Mouse (Mus musculus) limb, embryonic 15.5 days (tissue): Measurements from ENCODE around the gene Casc1. TPM values are rescaled to one million over a fixed set of nuclear protein-coding genes. Genes with fewer than 3 reads are reported as not detected.
"Not testable (repeated sequence)": the region's sequence is repeated elsewhere in the genome, so short reads cannot be mapped to it uniquely, and the experiment has no call there.

ENCODE experiments used
- ATAC-seq: fragments of 200-750 bp; cut with Nextera tagmentation; 2 replicates; pipeline ENCODE4 v1.8.0; 2017; ENCODE audit warnings: low read depth, moderate TSS enrichment; ENCODE audit not compliant: insufficient number of reproducible peaks, low FRiP score, low TSS enrichment
- H3K27ac ChIP-seq: fragments of 300-500 bp; sonication (generic); 2 replicates; pipeline ENCODE4 v1.5.1; 2015; ENCODE audit warnings: moderate library complexity, mild to moderate bottlenecking, inconsistent platforms
- H3K27me3 ChIP-seq: fragments of 300-500 bp; sonication (generic); 2 replicates; pipeline ENCODE4 v1.6.1; 2015; ENCODE audit warnings: inconsistent platforms
- H3K36me3 ChIP-seq: fragments of 300-500 bp; sonication (generic); 2 replicates; pipeline ENCODE4 v1.6.1; 2015; ENCODE audit warnings: inconsistent platforms
- H3K4me1 ChIP-seq: fragments of 300-500 bp; sonication (generic); 2 replicates; pipeline ENCODE4 v1.6.1; 2015; ENCODE audit warnings: inconsistent platforms
- H3K4me2 ChIP-seq: fragments of 300-500 bp; sonication (generic); 2 replicates; pipeline ENCODE4 v1.6.1; 2015; ENCODE audit warnings: mild to moderate bottlenecking, inconsistent platforms
- H3K4me3 ChIP-seq: fragments of 300-500 bp; sonication (generic); 2 replicates; pipeline ENCODE4 v1.5.1; 2015; ENCODE audit warnings: mild to moderate bottlenecking, inconsistent platforms
- H3K9ac ChIP-seq: fragments of 300-500 bp; sonication (generic); 2 replicates; pipeline ENCODE4 v1.6.1; 2015; ENCODE audit warnings: inconsistent platforms
- H3K9me3 ChIP-seq: fragments of 300-500 bp; sonication (generic); 2 replicates; pipeline ENCODE4 v1.6.1; 2016; ENCODE audit warnings: inconsistent platforms
- WGBS: fragments of 180-500 bp; shearing (Covaris S2); methylation state at CpG from one replicate; pipeline ENCODE4 v1.1.7; 2015; 5-methylcytosine and 5-hydroxymethylcytosine counted together
- polyA plus RNA-seq: library from polyadenylated mRNA; unstranded; fragments of >200 nt; fragmentation: Nextera tagmentation; extraction: Ambion mirVana; gene quantifications from 2 replicates; pipeline ENCODE4 v1.2.1, GENCODE M21; 2015

Gene Casc1
- polyA plus RNA-seq, 1 experiment from 2014 or later = 0.41 TPM

GRCm38 (mm10) chr6:145160581-145160980 lies 50.2 kb downstream of the Casc1 start:
- Histone ChIP-seq H3K9me3 (no peaks in the 10 kb centered on the region), H3K9ac (no peak overlapping the region), H3K36me3 (no peaks in the 10 kb centered on the region), H3K27me3 (no peaks in the 10 kb centered on the region), H3K4me3 (no peak overlapping the region), H3K4me2 (no peak overlapping the region), H3K27ac (no peak overlapping the region), H3K4me1 (no peaks in the 10 kb centered on the region)
- ATAC-seq = no peak
- WGBS = 59% methylated on average over 5 of the region's 5 CpGs

GRCm38 (mm10) chr6:145158619-145159018 lies 52.2 kb downstream of the Casc1 start:
- no peak for ATAC-seq
- H3K27ac ChIP-seq = no peak overlapping the region
- no peaks in the 10 kb centered on the region for H3K36me3 ChIP-seq
- WGBS = 57% methylated on average over 4 of the region's 4 CpGs
- no peaks in the 10 kb centered on the region for H3K27me3 ChIP-seq
- no peak overlapping the region for H3K4me3 ChIP-seq
- no peaks in the 10 kb centered on the region for H3K4me1 ChIP-seq
- H3K9ac ChIP-seq = no peak overlapping the region
- no peak overlapping the region for H3K4me2 ChIP-seq
- H3K9me3 ChIP-seq = no peaks in the 10 kb centered on the region

- Histone ChIP-seq H3K27me3 (no peaks in the 10 kb centered on the region), H3K36me3 (no peaks in the 10 kb centered on the region), H3K9me3 (no peaks in the 10 kb centered on the region), H3K4me3 (no peak overlapping the region), H3K4me1 (no peaks in the 10 kb centered on the region), H3K9ac (no peak overlapping the region), H3K4me2 (no peak overlapping the region), H3K27ac (no peak overlapping the region)
- WGBS = 44% methylated on average over 9 of the region's 9 CpGs
- no peak for ATAC-seq
Observed at GRCm38 (mm10) chr6:145149054-145149453, 61.8 kb downstream of the Casc1 start.

- no peak for ATAC-seq
- Histone ChIP-seq H3K4me2 (no peak overlapping the region), H3K4me1 (peaks cover 3% of the 10 kb centered on the region; the same call in 1 of the 2 replicates), H3K9ac (no peak overlapping the region), H3K27me3 (no peaks in the 10 kb centered on the region), H3K4me3 (no peak overlapping the region), H3K27ac (no peak overlapping the region), H3K36me3 (no peaks in the 10 kb centered on the region), H3K9me3 (no peaks in the 10 kb centered on the region)
- 68% methylated on average over 16 of the region's 16 CpGs for WGBS
Observed at GRCm38 (mm10) chr6:145147716-145148115, 63.1 kb downstream of the Casc1 start.

GRCm38 (mm10) chr6:145145173-145145572 lies 65.6 kb downstream of the Casc1 start:
- Histone ChIP-seq H3K4me2 (no peak overlapping the region), H3K9me3 (no peaks in the 10 kb centered on the region), H3K27me3 (no peaks in the 10 kb centered on the region), H3K27ac (no peak overlapping the region), H3K4me1 (peaks cover 9% of the 10 kb centered on the region), H3K36me3 (no peaks in the 10 kb centered on the region), H3K9ac (no peak overlapping the region), H3K4me3 (no peak overlapping the region)
- 59% methylated on average over 7 of the region's 7 CpGs for WGBS
- ATAC-seq = no peak

GRCm38 (mm10) chr6:145141827-145142226 lies 69.0 kb downstream of the Casc1 start:
- no peaks in the 10 kb centered on the region for H3K27me3 ChIP-seq
- H3K9me3 ChIP-seq = no peaks in the 10 kb centered on the region
- ATAC-seq = no peak
- no peak overlapping the region for H3K4me3 ChIP-seq
- no peak overlapping the region for H3K27ac ChIP-seq
- WGBS = 92% methylated on average over 12 of the region's 12 CpGs
- no peak overlapping the region for H3K4me2 ChIP-seq
- no peaks in the 10 kb centered on the region for H3K36me3 ChIP-seq
- no peak overlapping the region for H3K9ac ChIP-seq
- peaks cover 12% of the 10 kb centered on the region for H3K4me1 ChIP-seq

GRCm38 (mm10) chr6:145140706-145141105 lies 70.1 kb downstream of the Casc1 start:
- Histone ChIP-seq H3K27ac (no peak overlapping the region), H3K36me3 (no peaks in the 10 kb centered on the region), H3K27me3 (no peaks in the 10 kb centered on the region), H3K4me3 (no peak overlapping the region), H3K9ac (no peak overlapping the region), H3K4me1 (peaks cover 12% of the 10 kb centered on the region), H3K9me3 (no peaks in the 10 kb centered on the region), H3K4me2 (no peak overlapping the region)
- no peak for ATAC-seq
- WGBS = 54% methylated on average over 11 of the region's 11 CpGs

GRCm38 (mm10) chr6:145139776-145140475 lies 70.9 kb downstream of the Casc1 start:
- H3K4me3 ChIP-seq = no peak overlapping the region
- no peaks in the 10 kb centered on the region for H3K9me3 ChIP-seq
- H3K27me3 ChIP-seq = no peaks in the 10 kb centered on the region
- no peak overlapping the region for H3K4me2 ChIP-seq
- H3K9ac ChIP-seq = no peak overlapping the region
- peaks cover 12% of the 10 kb centered on the region for H3K4me1 ChIP-seq
- no peaks in the 10 kb centered on the region for H3K36me3 ChIP-seq
- 66% methylated on average over 11 of the region's 11 CpGs for WGBS
- H3K27ac ChIP-seq = no peak overlapping the region
- no peak for ATAC-seq

GRCm38 (mm10) chr6:145139236-145139635 lies 71.6 kb downstream of the Casc1 start:
- Histone ChIP-seq H3K9ac (no peak overlapping the region), H3K4me2 (no peak overlapping the region), H3K9me3 (no peaks in the 10 kb centered on the region), H3K4me1 (peaks cover 12% of the 10 kb centered on the region), H3K36me3 (no peaks in the 10 kb centered on the region), H3K4me3 (no peak overlapping the region), H3K27me3 (no peaks in the 10 kb centered on the region), H3K27ac (no peak overlapping the region)
- WGBS = 87% methylated on average over 13 of the region's 13 CpGs
- no peak for ATAC-seq

GRCm38 (mm10) chr6:145136831-145137230 lies 74.0 kb downstream of the Casc1 start:
- no peak overlapping the region for H3K9ac ChIP-seq
- H3K9me3 ChIP-seq = no peaks in the 10 kb centered on the region
- ATAC-seq = no peak
- no peaks in the 10 kb centered on the region for H3K27me3 ChIP-seq
- no peaks in the 10 kb centered on the region for H3K36me3 ChIP-seq
- peaks cover 9% of the 10 kb centered on the region; the same call in 1 of the 2 replicates for H3K4me1 ChIP-seq
- H3K4me2 ChIP-seq = no peak overlapping the region
- H3K27ac ChIP-seq = no peak overlapping the region
- no peak overlapping the region for H3K4me3 ChIP-seq
- WGBS = 80% methylated on average over 5 of the region's 5 CpGs

- H3K27ac ChIP-seq = no peak overlapping the region
- ATAC-seq = no peak
- no peaks in the 10 kb centered on the region for H3K27me3 ChIP-seq
- H3K4me3 ChIP-seq = no peak overlapping the region
- WGBS = 66% methylated on average over 9 of the region's 9 CpGs
- no peaks in the 10 kb centered on the region for H3K36me3 ChIP-seq
- no peak overlapping the region for H3K4me2 ChIP-seq
- peaks cover 9% of the 10 kb centered on the region; the same call in 1 of the 2 replicates for H3K4me1 ChIP-seq
- H3K9me3 ChIP-seq = no peaks in the 10 kb centered on the region
- H3K9ac ChIP-seq = no peak overlapping the region
Observed at GRCm38 (mm10) chr6:145135804-145136203, 75.0 kb downstream of the Casc1 start.

- Histone ChIP-seq H3K4me1 (peaks cover 4% of the 10 kb centered on the region; the same call in 1 of the 2 replicates), H3K27ac (no peak overlapping the region), H3K4me3 (no peak overlapping the region), H3K4me2 (no peak overlapping the region), H3K9me3 (no peaks in the 10 kb centered on the region), H3K9ac (no peak overlapping the region), H3K27me3 (no peaks in the 10 kb centered on the region), H3K36me3 (no peaks in the 10 kb centered on the region)
- 80% methylated on average over 3 of the region's 3 CpGs for WGBS
- no peak for ATAC-seq
Observed at GRCm38 (mm10) chr6:145135295-145135694, 75.5 kb downstream of the Casc1 start.

- not testable (repeated sequence) for H3K9me3 ChIP-seq, H3K4me1 ChIP-seq, H3K27me3 ChIP-seq, H3K36me3 ChIP-seq, H3K4me2 ChIP-seq, H3K9ac ChIP-seq, H3K4me3 ChIP-seq, ATAC-seq, H3K27ac ChIP-seq
- 76% methylated on average over 5 of the region's 5 CpGs for WGBS
Observed at GRCm38 (mm10) chr6:145132969-145133368, 77.8 kb downstream of the Casc1 start.
